Mouse (Mus musculus) midbrain, embryonic 15.5 days (tissue): ENCODE data around the gene Gli3. TPM values are rescaled to one million over a fixed set of nuclear protein-coding genes. Genes with fewer than 3 reads are reported as not detected.

Experiments
- ATAC-seq: fragments of 200-750 bp; cut with Nextera tagmentation; replicated peaks from 2 replicates; pipeline ENCODE4 v1.8.0; 2017; ENCODE audit warnings: moderate TSS enrichment
- H3K27ac ChIP-seq: fragments of 300-500 bp; sonication (generic); 2 replicates; pipeline ENCODE4 v1.5.1; 2015; ENCODE audit warnings: mild to moderate bottlenecking, inconsistent platforms
- H3K27me3 ChIP-seq: fragments of 300-500 bp; sonication (generic); replicated peaks from 2 replicates; pipeline ENCODE4 v1.6.1; 2015; ENCODE audit warnings: inconsistent platforms
- H3K36me3 ChIP-seq: fragments of 300-500 bp; sonication (generic); replicated peaks from 2 replicates; pipeline ENCODE4 v1.6.1; 2015; ENCODE audit warnings: inconsistent platforms
- H3K4me1 ChIP-seq: fragments of 300-500 bp; sonication (generic); 2 replicates; pipeline ENCODE4 v1.6.1; 2015; ENCODE audit warnings: inconsistent platforms
- H3K4me2 ChIP-seq: fragments of 300-500 bp; sonication (generic); 2 replicates; pipeline ENCODE4 v1.6.1; 2015; ENCODE audit warnings: inconsistent platforms, mild to moderate bottlenecking, moderate library complexity
- H3K4me3 ChIP-seq: fragments of 300-500 bp; sonication (generic); 2 replicates; pipeline ENCODE4 v1.5.1; 2015; ENCODE audit warnings: mild to moderate bottlenecking, inconsistent platforms
- H3K9ac ChIP-seq: fragments of 300-500 bp; sonication (generic); 2 replicates; pipeline ENCODE4 v1.6.1; 2015; ENCODE audit warnings: mild to moderate bottlenecking, inconsistent platforms
- H3K9me3 ChIP-seq: fragments of 300-500 bp; sonication (generic); 2 replicates; pipeline ENCODE4 v1.6.1; 2016; ENCODE audit warnings: inconsistent platforms
- WGBS: fragments of 180-500 bp; shearing (Covaris S2); methylation state at CpG from one replicate; pipeline ENCODE4 v1.1.7; 2015; ENCODE audit warnings: mixed read lengths; 5-methylcytosine and 5-hydroxymethylcytosine counted together
- polyA plus RNA-seq: library from polyadenylated mRNA; unstranded; fragments of >200 nt; fragmentation: Nextera tagmentation; extraction: Ambion mirVana; gene quantifications from 2 replicates; pipeline ENCODE4 v1.2.1, GENCODE M21; 2015

Gene Gli3
- 7.7 and 8.4 TPM in 2 replicates for polyA plus RNA-seq

GRCm38 (mm10) chr13:15462830-15463491 lies at the start of gene Gli3:
Gene Gli3, plus strand, starts transcription at chr13:15463235.
- Histone ChIP-seq H3K9me3 (no peaks in the 10 kb centered on the region), H3K27me3 (peaks cover 10% of the 10 kb centered on the region; the same call in 1 of the 2 replicates), H3K4me1 (peaks cover 29% of the 10 kb centered on the region), H3K4me3 (peak within 1 kb of the TSS; percentile 63), H3K4me2 (peak within 1 kb of the TSS; percentile 90), H3K36me3 (no peaks in the 10 kb centered on the region), H3K9ac (peak within 1 kb of the TSS; percentile 47), H3K27ac (peak within 1 kb of the TSS; percentile 70)
- 0% methylated on average over 62 of the region's 76 CpGs for WGBS
- ATAC-seq = peak; percentile 93

GRCm38 (mm10) chr13:15421182-15421750 lies 41.8 kb upstream of the Gli3 start:
- Histone ChIP-seq H3K27me3 (no peaks in the 10 kb centered on the region), H3K27ac (no peak overlapping the region), H3K4me1 (no peaks in the 10 kb centered on the region), H3K36me3 (no peaks in the 10 kb centered on the region), H3K9me3 (no peaks in the 10 kb centered on the region), H3K4me3 (no peak overlapping the region), H3K4me2 (peak overlapping the region; percentile 33), H3K9ac (no peak overlapping the region)
- WGBS = 45% methylated on average over 10 of the region's 10 CpGs
- ATAC-seq = no peak

- ATAC-seq = no peak
- 92% methylated on average over 4 of the region's 4 CpGs for WGBS
Observed at GRCm38 (mm10) chr13:15442002-15442401, 21.0 kb upstream of the Gli3 start.

GRCm38 (mm10) chr13:15444312-15444711 lies 18.7 kb upstream of the Gli3 start:
- WGBS = 70% methylated on average over 4 of the region's 4 CpGs
- H3K9ac ChIP-seq = no peak overlapping the region
- H3K4me3 ChIP-seq = no peak overlapping the region
- no peaks in the 10 kb centered on the region for H3K27me3 ChIP-seq
- no peaks in the 10 kb centered on the region for H3K4me1 ChIP-seq
- H3K27ac ChIP-seq = no peak overlapping the region
- H3K36me3 ChIP-seq = no peaks in the 10 kb centered on the region
- H3K4me2 ChIP-seq = no peak overlapping the region
- H3K9me3 ChIP-seq = no peaks in the 10 kb centered on the region
- no peak; the same call in 1 of the 2 replicates for ATAC-seq

More at GRCm38 (mm10) chr13:15442002-15442401, 21.0 kb upstream of the Gli3 start:
- Histone ChIP-seq H3K36me3 (no peaks in the 10 kb centered on the region), H3K4me1 (no peaks in the 10 kb centered on the region), H3K27me3 (no peaks in the 10 kb centered on the region), H3K9me3 (no peaks in the 10 kb centered on the region), H3K27ac (no peak overlapping the region), H3K4me3 (no peak overlapping the region), H3K9ac (no peak overlapping the region), H3K4me2 (no peak overlapping the region)

GRCm38 (mm10) chr13:15445591-15445990 lies 17.4 kb upstream of the Gli3 start:
- Histone ChIP-seq H3K9me3 (no peaks in the 10 kb centered on the region), H3K4me2 (no peak overlapping the region), H3K4me1 (no peaks in the 10 kb centered on the region), H3K4me3 (no peak overlapping the region), H3K36me3 (no peaks in the 10 kb centered on the region), H3K27ac (no peak overlapping the region), H3K27me3 (no peaks in the 10 kb centered on the region), H3K9ac (no peak overlapping the region)
- WGBS = 46% methylated on average over 2 of the region's 2 CpGs
- ATAC-seq = no peak

- ATAC-seq = no peak
- no peak overlapping the region for H3K4me3 ChIP-seq
- H3K9me3 ChIP-seq = no peaks in the 10 kb centered on the region
- H3K4me1 ChIP-seq = no peaks in the 10 kb centered on the region
- no peak overlapping the region for H3K27ac ChIP-seq
- no peaks in the 10 kb centered on the region for H3K36me3 ChIP-seq
- no peaks in the 10 kb centered on the region for H3K27me3 ChIP-seq
- WGBS = 86% methylated on average over 8 of the region's 8 CpGs
- H3K4me2 ChIP-seq = no peak overlapping the region
- H3K9ac ChIP-seq = no peak overlapping the region
Observed at GRCm38 (mm10) chr13:15446004-15446403, 17.0 kb upstream of the Gli3 start.

GRCm38 (mm10) chr13:15446782-15447564 lies 16.1 kb upstream of the Gli3 start:
- no peaks in the 10 kb centered on the region for H3K27me3 ChIP-seq
- H3K27ac ChIP-seq = no peak overlapping the region
- no peak overlapping the region for H3K4me3 ChIP-seq
- 85% methylated on average over 7 of the region's 7 CpGs for WGBS
- no peak overlapping the region for H3K9ac ChIP-seq
- no peaks in the 10 kb centered on the region for H3K9me3 ChIP-seq
- H3K36me3 ChIP-seq = no peaks in the 10 kb centered on the region
- H3K4me1 ChIP-seq = no peaks in the 10 kb centered on the region
- no peak for ATAC-seq
- H3K4me2 ChIP-seq = no peak overlapping the region

- H3K9me3 ChIP-seq = no peaks in the 10 kb centered on the region
- no peak for ATAC-seq
- no peaks in the 10 kb centered on the region for H3K36me3 ChIP-seq
- 65% methylated on average over 2 of the region's 2 CpGs for WGBS
- no peak overlapping the region for H3K4me2 ChIP-seq
- no peaks in the 10 kb centered on the region for H3K4me1 ChIP-seq
- H3K27me3 ChIP-seq = no peaks in the 10 kb centered on the region
- no peak overlapping the region for H3K9ac ChIP-seq
- H3K27ac ChIP-seq = no peak overlapping the region
- H3K4me3 ChIP-seq = no peak overlapping the region
Observed at GRCm38 (mm10) chr13:15450941-15451340, 12.1 kb upstream of the Gli3 start.

- ATAC-seq = no peak
- Histone ChIP-seq H3K36me3 (no peaks in the 10 kb centered on the region), H3K4me1 (peaks cover 8% of the 10 kb centered on the region; the same call in 1 of the 2 replicates), H3K9ac (no peak overlapping the region), H3K4me3 (no peak overlapping the region), H3K27ac (no peak overlapping the region), H3K4me2 (no peak overlapping the region), H3K9me3 (no peaks in the 10 kb centered on the region), H3K27me3 (peaks cover 3% of the 10 kb centered on the region; the same call in 1 of the 2 replicates)
- 84% methylated on average over 5 of the region's 5 CpGs for WGBS
Observed at GRCm38 (mm10) chr13:15457841-15458240, 5.2 kb upstream of the Gli3 start.

- Histone ChIP-seq H3K4me3 (peak overlapping the region; percentile 63; the same call in 1 of the 2 replicates), H3K36me3 (no peaks in the 10 kb centered on the region), H3K9ac (no peak overlapping the region), H3K27me3 (peaks cover 10% of the 10 kb centered on the region; the same call in 1 of the 2 replicates), H3K9me3 (no peaks in the 10 kb centered on the region), H3K4me2 (peak overlapping the region; percentile 90), H3K27ac (no peak overlapping the region), H3K4me1 (peaks cover 27% of the 10 kb centered on the region)
- WGBS = 12% methylated on average over 7 of the region's 7 CpGs
- no peak for ATAC-seq
Observed at GRCm38 (mm10) chr13:15461926-15462325, 1.1 kb upstream of the Gli3 start.

GRCm38 (mm10) chr13:15463492-15464080 lies 551 bp downstream of the Gli3 start:
- WGBS = under 1% methylated on average over 60 of the region's 70 CpGs

GRCm38 (mm10) chr13:15464081-15464526 lies 1.1 kb downstream of the Gli3 start:
- Histone ChIP-seq H3K27ac (peak overlapping the region; percentile 70), H3K4me2 (peak overlapping the region; percentile 90), H3K9ac (peak overlapping the region; percentile 47), H3K36me3 (no peaks in the 10 kb centered on the region), H3K4me1 (peaks cover 37% of the 10 kb centered on the region), H3K9me3 (no peaks in the 10 kb centered on the region), H3K27me3 (peaks cover 10% of the 10 kb centered on the region; the same call in 1 of the 2 replicates), H3K4me3 (peak overlapping the region; percentile 63)
- peak; percentile 31 for ATAC-seq
- WGBS = under 1% methylated on average over 51 of the region's 51 CpGs

More at GRCm38 (mm10) chr13:15463492-15464080, 551 bp downstream of the Gli3 start:
- Histone ChIP-seq H3K4me1 (peaks cover 35% of the 10 kb centered on the region), H3K4me3 (peak overlapping the region; percentile 63), H3K27me3 (peaks cover 10% of the 10 kb centered on the region; the same call in 1 of the 2 replicates), H3K9ac (peak overlapping the region; percentile 47), H3K4me2 (peak overlapping the region; percentile 90), H3K9me3 (no peaks in the 10 kb centered on the region), H3K36me3 (no peaks in the 10 kb centered on the region), H3K27ac (peak overlapping the region; percentile 70)
- ATAC-seq = peak; percentile 65
